Mouse (Mus musculus) MEL (cell line): ENCODE measurements around the gene Bmf. TPM values are rescaled to one million over a fixed set of nuclear protein-coding genes. Genes with fewer than 3 reads are reported as not detected.

Source experiments
- DNase-seq: peaks from one replicate; pipeline ENCODE4 v3.0.0; 2011; ENCODE audit warnings: low read depth, low spot score
- H3K27ac ChIP-seq: 2 replicates; pipeline ENCODE4 v1.5.1; 2012; ENCODE audit warnings: low read depth, mild to moderate bottlenecking, control low read depth, low read length, moderate library complexity; ENCODE audit not compliant: control insufficient read depth
- H3K27me3 ChIP-seq, 2 experiments: fragments of 150-350 bp in 1 of 2; sonication (generic) in 1 of 2; 2 replicates each; pipeline ENCODE4 v1.6.1; 2012; ENCODE audit warnings: low read length in 2 of 2, mild to moderate bottlenecking in 2 of 2, improper control_type of control experiment in 1 of 2, moderate library complexity in 1 of 2; ENCODE audit not compliant: insufficient read depth in 2 of 2, control insufficient read depth in 1 of 2
- H3K36me3 ChIP-seq, 2 experiments: 2 replicates each; pipeline ENCODE4 v1.6.1; 2012 to 2014; ENCODE audit warnings: low read length in 2 of 2, improper control_type of control experiment in 1 of 2, inconsistent platforms in 1 of 2, mild to moderate bottlenecking in 1 of 2; ENCODE audit not compliant: insufficient read depth in 2 of 2, control insufficient read depth in 1 of 2
- H3K4me1 ChIP-seq, 2 experiments: fragments of 150-350 bp in 1 of 2; sonication (generic) in 1 of 2; 2 replicates each; pipeline ENCODE4 v1.6.1; 2012; ENCODE audit warnings: low read length in 2 of 2, improper control_type of control experiment in 1 of 2, mild to moderate bottlenecking in 1 of 2; ENCODE audit not compliant: insufficient read depth in 2 of 2, control insufficient read depth in 1 of 2
- H3K4me3 ChIP-seq, 2 experiments: fragments of 150-350 bp in 1 of 2; sonication (generic) in 1 of 2; 2 replicates each; pipeline ENCODE4 v1.5.1; 2012; ENCODE audit warnings: low read depth in 2 of 2, low read length in 2 of 2, mild to moderate bottlenecking in 2 of 2, moderate library complexity in 2 of 2, control low read depth in 1 of 2, improper control_type of control experiment in 1 of 2; ENCODE audit not compliant: control insufficient read depth in 1 of 2, insufficient read depth in 1 of 2
- H3K79me2 ChIP-seq: 2 replicates; pipeline ENCODE4 v1.6.1; 2012; ENCODE audit warnings: mild to moderate bottlenecking, low read length, moderate library complexity; ENCODE audit not compliant: control insufficient read depth, poor library complexity, insufficient read depth
- H3K9ac ChIP-seq: 2 replicates; pipeline ENCODE4 v1.6.1; 2012; ENCODE audit warnings: low read depth, mild to moderate bottlenecking, control low read depth, low read length, moderate library complexity; ENCODE audit not compliant: control insufficient read depth, poor library complexity, severe bottlenecking
- H3K9me3 ChIP-seq: fragments of 150-350 bp; sonication (generic); replicated peaks from 2 replicates; pipeline ENCODE4 v1.6.1; 2012; ENCODE audit warnings: mild to moderate bottlenecking, low read length, improper control_type of control experiment, moderate library complexity; ENCODE audit not compliant: insufficient read depth
- CHD1 ChIP-seq: IDR thresholded peaks from 2 replicates; pipeline ENCODE4 v1.6.1; 2012; ENCODE audit warnings: low read depth, mild to moderate bottlenecking, inconsistent platforms, low read length, improper control_type of control experiment
- CHD2 ChIP-seq: IDR thresholded peaks from 2 replicates; pipeline ENCODE4 v1.6.1; 2011; ENCODE audit warnings: low read length, improper control_type of control experiment
- CTCF ChIP-seq, 3 experiments: IDR thresholded peaks in 2 of 3; conservative IDR thresholded peaks in 1 of 3; 2 replicates each; pipeline ENCODE4 v1.5.1; 2011 to 2012; ENCODE audit warnings: low read length in 3 of 3, low read depth in 2 of 3, mild to moderate bottlenecking in 2 of 3, improper control_type of control experiment in 1 of 3, inconsistent platforms in 1 of 3, mixed read lengths in 1 of 3, moderate library complexity in 1 of 3; ENCODE audit not compliant: control insufficient read depth in 1 of 3, insufficient read depth in 1 of 3, poor library complexity in 1 of 3, severe bottlenecking in 1 of 3
- GABPA ChIP-seq: IDR thresholded peaks from 2 replicates; pipeline ENCODE4 v1.6.1; 2012; ENCODE audit warnings: low read depth, mild to moderate bottlenecking, inconsistent platforms, low read length, improper control_type of control experiment, moderate library complexity
- GATA1 ChIP-seq: IDR thresholded peaks from 2 replicates; pipeline ENCODE4 v1.6.1; 2011; ENCODE audit warnings: low read depth, low read length, improper control_type of control experiment
- HCFC1 ChIP-seq: IDR thresholded peaks from 2 replicates; pipeline ENCODE4 v1.6.1; 2012; ENCODE audit warnings: low read depth, mild to moderate bottlenecking, inconsistent platforms, low read length, improper control_type of control experiment, moderate library complexity
- MAFK ChIP-seq: IDR thresholded peaks from 2 replicates; pipeline ENCODE4 v1.6.1; 2011; ENCODE audit warnings: low read depth, mild to moderate bottlenecking, low read length, improper control_type of control experiment, borderline replicate concordance
- MEF2A ChIP-seq: IDR thresholded peaks from 2 replicates; pipeline ENCODE4 v1.6.1; 2014; ENCODE audit warnings: low read depth, mild to moderate bottlenecking, inconsistent platforms, low read length, improper control_type of control experiment; ENCODE audit not compliant: poor library complexity, insufficient replicate concordance, severe bottlenecking; ENCODE audit errors: extremely low read depth
- MXI1 ChIP-seq: IDR thresholded peaks from 2 replicates; pipeline ENCODE4 v1.6.1; 2011; ENCODE audit warnings: mild to moderate bottlenecking, low read depth, low read length, improper control_type of control experiment
- MYC ChIP-seq: IDR thresholded peaks from 2 replicates; pipeline ENCODE4 v1.6.1; 2011; ENCODE audit warnings: low read depth, mild to moderate bottlenecking, low read length, improper control_type of control experiment, moderate library complexity
- NELFE ChIP-seq: IDR thresholded peaks from 2 replicates; pipeline ENCODE4 v1.6.1; 2011; ENCODE audit warnings: low read depth, low read length, improper control_type of control experiment
- NRF1 ChIP-seq: IDR thresholded peaks from 2 replicates; pipeline ENCODE4 v1.6.1; 2014; ENCODE audit warnings: low read depth, mild to moderate bottlenecking, inconsistent platforms, low read length, improper control_type of control experiment, moderate library complexity; ENCODE audit not compliant: poor library complexity, insufficient read depth, severe bottlenecking
- RAD21 ChIP-seq: IDR thresholded peaks from 2 replicates; pipeline ENCODE4 v1.6.1; 2011; ENCODE audit warnings: mild to moderate bottlenecking, low read depth, low read length, improper control_type of control experiment
- SIN3A ChIP-seq: IDR thresholded peaks from 2 replicates; pipeline ENCODE4 v1.6.1; 2012; ENCODE audit warnings: low read length, improper control_type of control experiment, inconsistent platforms
- TAL1 ChIP-seq: IDR thresholded peaks from 2 replicates; pipeline ENCODE4 v1.6.1; 2012; ENCODE audit warnings: mild to moderate bottlenecking, inconsistent platforms, low read length, moderate library complexity, mixed read lengths
- TCF12 ChIP-seq: IDR thresholded peaks from 2 replicates; pipeline ENCODE4 v1.6.1; 2014; ENCODE audit warnings: low read depth, mild to moderate bottlenecking, inconsistent platforms, low read length, improper control_type of control experiment, moderate library complexity
- USF2 ChIP-seq, 2 experiments: IDR thresholded peaks; 2 replicates each; pipeline ENCODE4 v1.6.1; 2011 to 2012; ENCODE audit warnings: improper control_type of control experiment in 2 of 2, low read length in 2 of 2, borderline replicate concordance in 1 of 2, inconsistent platforms in 1 of 2, low read depth in 1 of 2, mild to moderate bottlenecking in 1 of 2; ENCODE audit not compliant: insufficient read depth in 1 of 2
- ZC3H11A ChIP-seq: IDR thresholded peaks from 2 replicates; pipeline ENCODE4 v1.6.1; 2012; ENCODE audit warnings: low read depth, mild to moderate bottlenecking, inconsistent platforms, low read length, improper control_type of control experiment
- ZKSCAN1 ChIP-seq: IDR thresholded peaks from 2 replicates; pipeline ENCODE4 v1.6.1; 2012; ENCODE audit warnings: low read depth, mild to moderate bottlenecking, inconsistent platforms, low read length, improper control_type of control experiment, moderate library complexity
- ZMIZ1 ChIP-seq: IDR thresholded peaks from 2 replicates; pipeline ENCODE4 v1.6.1; 2012; ENCODE audit warnings: low read depth, mild to moderate bottlenecking, inconsistent platforms, low read length, improper control_type of control experiment, moderate library complexity
- polyA plus RNA-seq, 2 experiments: library from polyadenylated mRNA; stranded (reverse) in 1 of 2; unstranded in 1 of 2; fragments of >175 nt in 1 of 2; fragments of >200 nt in 1 of 2; gene quantifications; 2 replicates each; pipeline versions ENCODE4 v1.2.1 to v1.2.4; 2012; ENCODE audit warnings: low replicate concordance in 2 of 2, low read depth in 1 of 2; ENCODE audit not compliant: insufficient read length in 2 of 2, insufficient read depth in 1 of 2, missing spikeins in 1 of 2
- total RNA-seq: library from RNA; depleted of rRNA; stranded (reverse); fragments of 300-350 nt; gene quantifications from 2 replicates; pipeline ENCODE4 v1.2.3, GENCODE M21; 2012

The Bmf gene
- total and polyA plus RNA-seq, 3 experiments, result 0.39 to 0.50 TPM; not detected in 1

DNA sequence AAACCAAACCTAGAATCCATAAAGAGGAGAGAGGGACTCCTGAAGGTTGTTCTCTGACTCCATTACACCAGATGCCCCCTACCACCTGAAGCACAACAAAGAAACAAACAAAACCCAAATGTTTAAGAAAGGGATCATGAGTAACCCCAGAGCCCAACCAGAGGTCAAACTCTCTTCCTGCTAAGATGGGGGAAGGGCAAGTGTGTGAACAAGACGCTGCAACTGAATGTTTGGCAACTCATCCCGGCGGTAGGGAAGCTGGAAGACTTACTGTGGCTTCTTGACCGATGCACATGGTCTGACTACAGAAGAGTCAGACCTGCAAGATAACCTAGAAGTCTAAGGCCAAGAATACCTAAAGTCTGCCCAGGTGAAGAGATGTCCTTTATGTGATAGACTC lies 12.3 kb downstream of the Bmf start:
- no peak overlapping the region for H3K27ac ChIP-seq
- DNase-seq, result no peak
- H3K4me3 ChIP-seq, result no peak overlapping the region
- no peaks in the 10 kb centered on the region for H3K27me3 ChIP-seq
- H3K4me1 ChIP-seq, result 0 out of 4 replicates have a peak, but pooled peaks cover 0 to 4% of the 10 kb centered on the region in 2 experiments
- no peaks in the 10 kb centered on the region; a peak in 1 of 4 replicates for H3K36me3 ChIP-seq
- H3K9me3 ChIP-seq, result no peaks in the 10 kb centered on the region
- TF ChIP-seq MEF2A (no peak), NELFE (no peak), CHD1 (no peak)
- H3K79me2 ChIP-seq, result no peaks in the 10 kb centered on the region
- H3K9ac ChIP-seq, result no peak overlapping the region

DNA sequence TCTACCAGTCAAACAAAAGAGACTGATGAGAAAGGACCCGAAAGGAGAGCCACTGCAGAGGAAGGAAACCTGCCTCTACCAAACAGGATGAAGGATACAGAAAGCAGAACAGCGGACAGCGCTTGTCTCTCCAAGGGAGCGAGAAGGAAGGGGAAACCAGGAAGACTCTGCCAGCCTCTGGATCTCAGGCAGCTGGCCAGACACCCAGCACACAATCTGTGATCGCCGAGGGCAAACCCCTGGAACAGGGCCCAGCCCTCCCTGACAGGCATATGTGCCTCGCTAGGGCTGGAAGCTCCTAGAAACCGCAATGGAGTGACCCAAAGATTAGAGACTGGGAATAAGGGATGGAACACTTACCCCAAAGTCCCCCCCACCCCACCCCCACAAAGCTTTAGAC lies 12.9 kb downstream of the Bmf start:
- Histone ChIP-seq H3K79me2 (no peaks in the 10 kb centered on the region), H3K4me3 (no peak overlapping the region)
- TF ChIP-seq TCF12, result no peak
- TF ChIP-seq SIN3A, result no peak
- no peak for TF ChIP-seq CHD2
- no peak for TF ChIP-seq MYC
- TF ChIP-seq MXI1, result no peak
- no peak for TF ChIP-seq NRF1
- TF ChIP-seq ZC3H11A, result no peak
- no peak for TF ChIP-seq USF2 (IDR thresholded peaks at IDR 0.05; ENCODE audit: borderline replicate concordance in 1 of 2, insufficient read depth in 1 of 2, low read depth in 1 of 2, low read length in 2 of 2)
- no peak for TF ChIP-seq TAL1
- TF ChIP-seq ZKSCAN1, result no peak
- TF ChIP-seq MAFK, result no peak
- no peak for TF ChIP-seq HCFC1
- no peak for TF ChIP-seq GATA1
- no peak for TF ChIP-seq ZMIZ1
- TF ChIP-seq GABPA, result no peak
- TF ChIP-seq RAD21, result no peak
- no peak for TF ChIP-seq CTCF (IDR thresholded peaks at IDR 0.05 in 2 of 3, conservative IDR thresholded peaks at IDR 0.05 in 1 of 3; ENCODE audit: control insufficient read depth in 1 of 3, insufficient read depth in 1 of 3, low read depth in 2 of 3, low read length in 3 of 3, poor library complexity in 1 of 3, severe bottlenecking in 1 of 3)
- TF ChIP-seq, all 39 proteins: peak for 0
- Histone ChIP-seq H3K27me3 (no peaks in the 10 kb centered on the region), H3K4me1 (0 out of 4 replicates have a peak, but pooled peaks cover 0 to 4% of the 10 kb centered on the region in 2 experiments), H3K9ac (no peak overlapping the region), H3K9me3 (no peaks in the 10 kb centered on the region), H3K36me3 (no peaks in the 10 kb centered on the region; a peak in 1 of 4 replicates), H3K27ac (no peak overlapping the region)
- no peak for DNase-seq
